Mouse (Mus musculus) embryonic facial prominence, embryonic 14.5 days (tissue): ENCODE measurements around the gene Gbx2. TPM values are rescaled to one million over a fixed set of nuclear protein-coding genes. Genes with fewer than 3 reads are reported as not detected.

Experiments used
- ATAC-seq: fragments of 200-750 bp; cut with Nextera tagmentation; 2 replicates; pipeline ENCODE4 v1.8.0; 2017; ENCODE audit warnings: low read depth, moderate number of reproducible peaks, moderate TSS enrichment
- DNase-seq: peaks from one replicate; pipeline ENCODE4 v3.0.0-alpha.2; 2015; ENCODE audit warnings: low spot score
- H3K27ac ChIP-seq: fragments of 300-500 bp; sonication (generic); replicated peaks from 2 replicates; pipeline ENCODE4 v1.5.1; 2014; ENCODE audit warnings: low read depth, mild to moderate bottlenecking, low read length, moderate library complexity
- H3K27me3 ChIP-seq: fragments of 300-500 bp; sonication (generic); replicated peaks from 2 replicates; pipeline ENCODE4 v1.6.1; 2014; ENCODE audit warnings: low read length; ENCODE audit not compliant: control insufficient read depth, insufficient read depth
- H3K36me3 ChIP-seq: fragments of 300-500 bp; sonication (generic); 2 replicates; pipeline ENCODE4 v1.6.1; 2014; ENCODE audit warnings: low read length, mixed read lengths; ENCODE audit not compliant: control insufficient read depth, insufficient read depth
- H3K4me1 ChIP-seq: fragments of 300-500 bp; sonication (generic); 2 replicates; pipeline ENCODE4 v1.6.1; 2014; ENCODE audit warnings: antibody characterized with exemption, low read length; ENCODE audit not compliant: control insufficient read depth, insufficient read depth
- H3K4me2 ChIP-seq: fragments of 300-500 bp; sonication (generic); 2 replicates; pipeline ENCODE4 v1.6.1; 2014; ENCODE audit warnings: low read depth, mild to moderate bottlenecking, low read length, moderate library complexity, mixed read lengths
- H3K4me3 ChIP-seq: fragments of 300-500 bp; sonication (generic); 2 replicates; pipeline ENCODE4 v1.5.1; 2014; ENCODE audit warnings: low read depth, mild to moderate bottlenecking, low read length
- H3K9ac ChIP-seq: fragments of 300-500 bp; sonication (generic); 2 replicates; pipeline ENCODE4 v1.6.1; 2014; ENCODE audit warnings: low read depth, mild to moderate bottlenecking, low read length, moderate library complexity, mixed read lengths
- H3K9me3 ChIP-seq: fragments of 300-500 bp; sonication (generic); 2 replicates; pipeline ENCODE4 v1.6.1; 2016; ENCODE audit warnings: low read length; ENCODE audit not compliant: control insufficient read depth
- WGBS: fragments of 180-500 bp; shearing (Covaris S2); extraction: QIAGEN DNeasy Blood & Tissue Kit; methylation state at CpG from one replicate; pipeline ENCODE4 v1.1.7; 2014; 5-methylcytosine and 5-hydroxymethylcytosine counted together
- polyA plus RNA-seq: library from polyadenylated mRNA; unstranded; fragments of >200 nt; fragmentation: Nextera tagmentation; extraction: Ambion mirVana; gene quantifications from 2 replicates; pipeline ENCODE4 v1.2.1, GENCODE M21; 2014

The Gbx2 gene
- polyA plus RNA-seq, 1 experiment from 2014 or later, result 0.18 TPM

DNA sequence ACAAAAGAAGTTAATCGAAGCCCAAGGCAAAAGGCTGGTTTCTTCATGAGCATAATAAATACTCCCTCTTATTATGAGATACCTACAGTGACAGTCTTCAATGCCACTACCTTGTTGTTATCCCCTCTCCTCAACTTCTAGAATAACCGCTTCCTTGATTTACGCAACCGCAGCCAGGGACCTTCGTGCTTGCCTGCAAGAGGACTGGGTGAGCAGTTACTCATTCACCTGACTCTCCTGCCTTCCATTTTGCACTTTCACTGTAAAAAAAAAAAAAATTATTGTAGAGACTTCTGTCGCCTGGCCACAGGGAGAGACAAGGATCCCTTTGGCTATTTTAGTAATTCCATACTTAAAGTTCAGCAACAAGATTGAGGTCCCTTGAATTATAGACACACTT, 2.0 kb upstream of the Gbx2 start:
- Histone ChIP-seq H3K9me3 (no peaks in the 10 kb centered on the region), H3K4me3 (no peak overlapping the region), H3K4me1 (peaks cover 20% of the 10 kb centered on the region), H3K27ac (no peak overlapping the region), H3K4me2 (no peak overlapping the region), H3K27me3 (peaks cover 100% of the 10 kb centered on the region), H3K9ac (no peak overlapping the region), H3K36me3 (no peaks in the 10 kb centered on the region)
- 7% methylated on average over 6 of the region's 6 CpGs for WGBS
- ATAC-seq (no peak), DNase-seq (no peak)

DNA sequence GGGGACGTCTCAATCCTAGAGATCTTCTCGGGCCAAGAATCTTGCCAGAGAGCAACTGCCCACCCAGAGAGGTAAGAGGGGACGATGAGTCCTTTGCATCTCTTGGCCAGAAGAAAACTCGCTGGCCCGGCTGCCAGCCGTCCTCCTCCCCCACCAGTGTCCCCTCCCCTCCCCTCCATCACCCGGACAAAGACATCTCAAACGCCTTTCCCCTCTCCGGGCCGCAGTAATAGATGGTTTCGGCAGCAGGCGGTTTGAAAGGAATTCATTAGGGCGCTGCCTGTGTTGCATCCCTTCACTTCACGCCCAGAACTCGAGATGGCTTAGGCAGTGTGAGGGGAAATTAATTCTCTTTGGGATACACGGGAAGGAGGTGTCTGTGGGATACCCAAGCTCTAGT, 1.6 kb upstream of the Gbx2 start:
- DNase-seq, result no peak

DNA sequence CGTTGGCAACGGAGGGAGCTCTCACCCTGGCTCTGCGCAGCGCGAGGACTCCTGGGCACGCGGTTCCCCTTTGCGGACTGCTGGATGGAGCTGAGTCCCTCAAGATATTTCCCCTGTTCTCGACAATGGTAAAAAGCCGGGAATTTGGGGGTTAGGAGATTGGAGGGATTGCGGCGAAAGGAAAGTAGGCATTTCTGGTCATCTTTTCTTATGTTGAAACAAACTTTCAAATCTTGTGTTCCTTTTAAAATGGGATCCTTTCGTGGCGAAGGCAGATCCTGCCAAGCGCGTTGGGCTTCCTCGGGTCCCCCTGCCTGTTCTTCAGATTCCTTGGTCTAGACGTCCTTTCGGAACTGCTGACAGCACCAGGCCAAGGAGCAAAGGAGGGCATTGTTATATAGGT, 1.0 kb upstream of the Gbx2 start:
- ATAC-seq (no peak), DNase-seq (no peak)
- H3K9me3 ChIP-seq, result no peaks in the 10 kb centered on the region
- H3K36me3 ChIP-seq, result no peaks in the 10 kb centered on the region
- H3K9ac ChIP-seq, result no peak overlapping the region
- WGBS, result 2% methylated on average over 19 of the region's 19 CpGs
- H3K27ac ChIP-seq, result no peak overlapping the region
- H3K4me3 ChIP-seq, result peak overlapping the region; percentile 45; the same call in 1 of the 2 replicates
- H3K4me1 ChIP-seq, result peaks cover 22% of the 10 kb centered on the region
- peaks cover 100% of the 10 kb centered on the region for H3K27me3 ChIP-seq
- H3K4me2 ChIP-seq, result 0 out of 2 replicates have a peak overlapping the region, but pooled peaks have one; percentile 4

More for the DNA sequence above, 1.6 kb upstream of the Gbx2 start:
- Histone ChIP-seq H3K27ac (no peak overlapping the region), H3K4me1 (peaks cover 20% of the 10 kb centered on the region), H3K27me3 (peaks cover 100% of the 10 kb centered on the region), H3K9ac (no peak overlapping the region), H3K36me3 (no peaks in the 10 kb centered on the region), H3K4me3 (no peak overlapping the region), H3K4me2 (no peak overlapping the region), H3K9me3 (no peaks in the 10 kb centered on the region)
- ATAC-seq, result no peak
- WGBS, result 2% methylated on average over 16 of the region's 16 CpGs

DNA sequence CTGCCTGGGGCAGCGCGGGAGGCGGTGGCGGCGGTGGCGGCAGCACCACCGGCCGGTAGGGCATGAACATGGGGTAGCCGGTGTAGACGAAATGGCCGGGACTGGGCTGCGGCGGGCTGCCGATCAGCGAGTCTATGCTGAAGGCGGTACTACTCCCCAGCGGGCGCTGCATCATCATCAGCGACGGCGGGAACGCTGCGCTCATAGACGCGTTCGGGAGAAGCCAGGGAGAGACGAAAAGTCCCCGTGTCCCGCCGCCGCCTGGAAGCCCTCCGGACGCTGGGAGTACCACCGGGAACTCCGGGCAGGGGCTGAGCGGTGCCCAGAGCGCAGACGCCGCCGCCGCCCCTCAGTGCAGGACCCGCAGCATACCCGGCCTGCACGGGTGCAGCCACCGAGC, 428 bp downstream of the Gbx2 start:
- Histone ChIP-seq H3K27ac (no peak overlapping the region), H3K36me3 (no peaks in the 10 kb centered on the region), H3K9me3 (no peaks in the 10 kb centered on the region), H3K4me3 (peak overlapping the region; percentile 45), H3K4me1 (peaks cover 21% of the 10 kb centered on the region), H3K27me3 (peaks cover 100% of the 10 kb centered on the region), H3K4me2 (peak overlapping the region; percentile 76), H3K9ac (peak overlapping the region; percentile 41; the same call in 1 of the 2 replicates)
- ATAC-seq, result peak; percentile 27; the same call in 1 of the 2 replicates
- no peak for DNase-seq
- WGBS, result 0% methylated on average over 22 of the region's 45 CpGs

DNA sequence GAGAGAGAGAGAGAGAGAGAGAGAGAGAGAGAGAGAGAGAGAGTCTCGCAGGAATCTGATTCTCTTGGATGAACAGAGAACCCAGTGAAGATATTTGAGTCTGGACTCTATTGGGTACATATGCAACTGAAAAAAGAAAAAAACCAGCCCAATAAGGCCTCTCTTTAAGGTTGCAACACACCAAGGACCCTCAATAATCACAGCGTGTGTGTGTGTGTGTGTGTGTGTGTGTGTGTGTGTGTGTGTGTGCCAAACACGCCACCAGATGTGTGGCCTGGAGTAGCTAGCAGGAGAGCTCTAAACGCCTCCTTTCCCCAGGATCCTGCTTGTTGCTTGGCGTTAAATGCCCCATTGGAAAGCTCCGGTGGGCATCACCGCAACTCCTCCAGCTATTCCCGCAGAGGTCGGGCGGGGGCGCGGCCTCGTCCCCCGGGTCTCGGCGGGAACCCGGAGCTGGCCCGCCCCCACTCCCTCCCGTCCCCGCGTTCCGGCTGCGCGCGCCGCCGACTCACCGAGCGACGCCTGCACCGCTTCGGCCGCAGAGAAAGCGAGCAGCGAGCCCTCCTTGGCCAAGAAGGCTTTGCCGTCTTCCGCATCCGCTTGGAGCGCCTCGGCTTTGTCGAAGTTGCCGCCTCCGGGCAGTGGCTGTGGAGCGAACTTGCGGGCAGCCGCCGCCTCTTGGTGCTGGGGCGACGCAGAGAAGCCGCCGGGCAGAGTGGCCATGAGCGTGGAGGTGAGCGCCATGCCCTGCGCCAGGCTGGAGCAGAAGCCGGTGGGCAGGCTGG, 1.1 kb downstream of the Gbx2 start:
- Histone ChIP-seq H3K27ac (no peak overlapping the region), H3K9ac (peak overlapping the region; percentile 41; the same call in 1 of the 2 replicates), H3K4me2 (peak overlapping the region; percentile 76), H3K4me1 (peaks cover 18% of the 10 kb centered on the region), H3K4me3 (peak overlapping the region; percentile 45), H3K9me3 (no peaks in the 10 kb centered on the region), H3K36me3 (no peaks in the 10 kb centered on the region), H3K27me3 (peaks cover 100% of the 10 kb centered on the region)
- WGBS, result under 1% methylated on average over 23 of the region's 55 CpGs
- ATAC-seq, result no peak
- no peak for DNase-seq

DNA sequence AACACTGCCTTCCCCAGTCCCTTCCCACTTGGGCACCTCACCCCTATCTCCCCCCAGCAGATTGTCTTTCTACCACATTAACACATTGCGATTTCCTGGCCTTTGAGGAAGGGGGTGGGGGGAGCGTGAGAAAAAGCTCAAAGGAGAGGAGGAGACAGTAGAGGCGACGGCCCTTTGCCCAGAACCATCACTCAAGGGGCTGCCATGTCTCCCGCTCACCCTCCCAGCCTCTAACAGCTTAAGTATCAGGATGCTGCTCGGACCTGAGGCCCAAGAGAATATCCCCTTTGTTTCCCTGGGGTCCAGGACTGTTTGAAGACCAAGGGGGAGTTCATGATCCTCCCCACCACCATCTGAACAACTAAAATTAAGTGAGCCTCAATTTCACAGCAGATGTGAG, 1.8 kb downstream of the Gbx2 start:
- Histone ChIP-seq H3K4me3 (0 out of 2 replicates have a peak overlapping the region, but pooled peaks have one; percentile 0), H3K27me3 (peaks cover 100% of the 10 kb centered on the region), H3K36me3 (no peaks in the 10 kb centered on the region), H3K4me2 (peak overlapping the region; percentile 27; the same call in 1 of the 2 replicates), H3K9me3 (no peaks in the 10 kb centered on the region), H3K4me1 (peaks cover 18% of the 10 kb centered on the region), H3K27ac (no peak overlapping the region), H3K9ac (no peak overlapping the region)
- WGBS, result 3% methylated on average over 6 of the region's 6 CpGs
- no peak for ATAC-seq
- DNase-seq, result no peak

DNA sequence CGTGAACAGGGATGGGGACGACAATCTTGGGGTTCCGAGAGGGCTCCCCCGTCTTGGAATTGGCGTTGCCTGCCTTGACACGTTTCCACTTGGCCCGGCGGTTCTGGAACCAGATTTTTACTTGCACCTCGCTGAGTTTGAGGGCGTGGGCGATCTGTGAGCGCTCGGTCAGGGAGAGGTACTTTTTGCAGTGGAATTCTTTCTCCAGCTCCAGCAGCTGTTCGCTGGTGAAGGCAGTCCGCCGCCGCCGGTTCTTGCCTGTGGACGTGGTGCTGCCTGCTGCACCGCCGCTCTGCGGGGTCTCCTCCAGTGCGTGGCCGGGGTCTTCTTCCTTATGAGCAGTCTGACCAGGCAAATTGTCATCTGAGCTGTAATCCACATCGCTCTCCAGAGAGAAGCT, 2.3 kb downstream of the Gbx2 start:
- Histone ChIP-seq H3K27ac (no peak overlapping the region), H3K9me3 (no peaks in the 10 kb centered on the region), H3K4me3 (0 out of 2 replicates have a peak overlapping the region, but pooled peaks have one; percentile 0), H3K27me3 (peaks cover 100% of the 10 kb centered on the region), H3K9ac (no peak overlapping the region), H3K4me2 (peak overlapping the region; percentile 27), H3K4me1 (peaks cover 18% of the 10 kb centered on the region), H3K36me3 (no peaks in the 10 kb centered on the region)
- WGBS, result 6% methylated on average over 17 of the region's 25 CpGs
- DNase-seq (no peak), ATAC-seq (no peak)

DNA sequence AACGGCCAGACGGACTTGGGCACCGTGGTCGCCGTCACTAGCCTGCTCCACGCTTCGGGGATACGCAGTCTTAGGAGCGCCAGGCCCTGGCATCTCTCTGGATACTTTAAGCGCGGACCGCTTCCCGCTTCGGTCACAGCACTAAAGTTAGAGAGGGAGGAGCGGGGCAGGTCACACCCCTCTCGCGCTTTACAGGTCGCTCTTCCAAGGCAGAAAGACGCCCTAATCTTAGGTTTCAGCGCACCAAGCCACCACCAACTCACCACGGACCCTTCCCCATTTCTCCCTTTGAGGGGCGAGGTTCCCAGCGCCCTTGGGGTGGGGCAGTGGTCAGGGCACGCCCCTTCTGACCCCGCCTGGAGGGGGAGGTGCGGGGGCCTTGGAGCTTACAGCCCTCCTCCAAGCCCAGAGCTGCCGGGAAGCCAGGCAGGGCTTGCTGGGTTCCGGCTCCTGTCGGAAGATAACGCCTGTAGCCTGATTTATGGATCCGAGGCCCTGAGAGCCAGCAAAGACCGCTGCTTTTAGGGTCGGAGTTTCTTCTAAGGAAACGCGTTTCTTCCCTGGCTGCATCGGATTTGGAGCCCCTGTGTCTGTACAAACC, 3.8 kb downstream of the Gbx2 start:
- WGBS, result 5% methylated on average over 33 of the region's 36 CpGs
- Histone ChIP-seq H3K4me2 (peak overlapping the region; percentile 47), H3K4me3 (peak overlapping the region; percentile 21), H3K9ac (no peak overlapping the region), H3K36me3 (no peaks in the 10 kb centered on the region), H3K9me3 (no peaks in the 10 kb centered on the region), H3K4me1 (peaks cover 24% of the 10 kb centered on the region), H3K27me3 (peaks cover 100% of the 10 kb centered on the region), H3K27ac (no peak overlapping the region)
- DNase-seq, result no peak
- ATAC-seq, result no peak
